Mouse (Mus musculus) layer of hippocampus, adult 9-10 months (tissue): Measurements from ENCODE around the gene Ninl.
A peak's percentile ranks its signal among the peaks of the same experiment; 100 is the strongest.

ENCODE experiments used
- DNase-seq: peaks from one replicate; pipeline ENCODE4 v3.0.0; 2022; ENCODE audit warnings: low spot score

Gene Ninl

DNA sequence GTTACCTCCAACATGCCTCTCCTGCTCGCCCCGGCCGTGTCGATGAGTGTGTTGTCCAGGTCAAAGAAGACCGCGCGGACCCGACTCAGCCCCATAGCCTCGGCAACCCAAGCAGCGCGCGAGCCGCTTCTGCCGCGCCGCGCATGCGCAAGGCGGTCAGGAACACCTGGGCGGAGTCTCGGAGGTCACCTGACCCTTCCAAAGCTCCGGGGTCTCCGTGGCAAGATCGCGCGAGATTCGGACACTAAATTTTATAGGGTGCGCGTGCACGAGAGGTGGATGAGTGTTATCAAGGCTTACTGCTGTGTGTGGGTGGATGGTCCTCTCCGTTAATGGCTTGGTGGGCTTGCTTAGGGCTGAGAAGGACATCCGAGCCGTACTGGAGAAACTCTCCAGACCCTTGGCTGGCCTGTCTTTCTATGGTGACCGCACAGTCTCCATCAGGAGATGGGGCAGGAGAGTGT lies at the start of gene Ninl, which contains the start of gene Nanp:
Gene Ninl, minus strand, starts transcription at position 151 of the 464 bp plus-strand sequence.
Gene Nanp, minus strand, starts transcription at position 167 of the 464 bp plus-strand sequence.
- DNase-seq = peak; percentile 80

- no peak for DNase-seq
Measured at GRCm38 (mm10) chr2:151056637-151057036, 17.5 kb upstream of the Ninl start.

GRCm38 (mm10) chr2:151040411-151040810 lies 1.2 kb upstream of the Ninl start:
- no peak for DNase-seq

- DNase-seq = no peak
Measured at GRCm38 (mm10) chr2:151039726-151040125, 544 bp upstream of the Ninl start.

DNA sequence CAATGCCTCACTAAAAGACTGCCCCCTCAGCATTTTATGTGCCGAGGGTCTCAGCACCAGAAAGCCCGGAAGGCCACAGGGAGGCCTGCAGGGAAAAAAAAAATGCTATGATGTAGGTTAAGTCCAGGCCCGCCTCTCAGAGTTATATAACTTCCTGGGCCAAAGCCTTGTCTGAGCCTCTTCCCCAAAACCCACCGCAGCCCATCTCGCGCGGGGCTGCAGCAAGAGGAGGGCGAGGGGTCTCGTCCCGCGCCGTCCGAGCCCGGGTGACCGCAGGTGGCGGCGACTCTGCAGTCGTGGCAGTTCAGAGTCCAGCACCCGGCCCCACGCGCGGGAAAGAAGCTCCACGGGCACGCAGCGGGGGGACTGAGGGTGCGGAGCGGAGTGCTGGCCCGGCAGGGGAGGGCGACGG lies 365 bp downstream of the Ninl start:
- DNase-seq = no peak

- no peak for DNase-seq
Measured at GRCm38 (mm10) chr2:151037876-151038552, 1.2 kb downstream of the Ninl start.

DNA sequence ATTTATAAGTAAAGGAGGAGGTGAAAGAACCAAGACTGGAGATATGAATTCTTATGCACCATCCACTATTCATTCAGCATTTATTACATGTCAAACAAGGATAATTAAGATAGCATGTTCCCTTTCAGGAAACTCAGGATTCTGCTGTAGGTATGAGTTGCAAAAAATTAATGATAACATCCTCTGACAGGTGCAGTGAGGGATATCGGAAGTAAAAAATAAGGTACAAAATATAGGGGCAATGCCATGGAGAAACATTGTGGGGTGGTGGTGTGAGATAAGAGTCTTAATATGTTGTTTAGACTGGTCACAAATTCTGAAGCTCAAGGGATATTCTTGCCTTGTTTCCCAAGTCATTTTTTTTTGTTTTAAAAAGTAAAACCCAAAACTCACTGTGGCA lies 1.9 kb downstream of the Ninl start:
- DNase-seq = no peak

DNA sequence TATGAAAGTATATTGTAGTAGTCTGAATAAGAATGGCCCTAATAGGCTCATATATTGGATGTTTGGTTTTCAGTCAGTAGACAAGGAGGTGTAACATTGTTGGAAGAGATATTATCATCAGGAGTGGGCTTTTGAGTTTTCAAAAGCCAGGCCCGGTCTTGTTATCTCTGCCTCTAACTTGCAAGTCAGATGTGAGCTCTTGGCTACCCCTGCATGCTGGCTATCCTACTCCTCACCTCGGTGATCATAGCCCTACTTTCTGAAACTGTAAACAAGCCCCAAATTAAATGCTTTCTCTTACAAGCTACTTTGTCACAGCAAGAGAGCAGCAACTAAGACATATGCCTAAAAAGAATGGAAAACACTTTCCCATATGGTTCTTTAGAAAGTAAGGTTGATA lies 2.5 kb downstream of the Ninl start:
- no peak for DNase-seq

GRCm38 (mm10) chr2:151034435-151034834 lies 4.7 kb downstream of the Ninl start:
- no peak for DNase-seq

GRCm38 (mm10) chr2:151021158-151021557 lies 18.0 kb downstream of the Ninl start:
- no peak for DNase-seq

DNA sequence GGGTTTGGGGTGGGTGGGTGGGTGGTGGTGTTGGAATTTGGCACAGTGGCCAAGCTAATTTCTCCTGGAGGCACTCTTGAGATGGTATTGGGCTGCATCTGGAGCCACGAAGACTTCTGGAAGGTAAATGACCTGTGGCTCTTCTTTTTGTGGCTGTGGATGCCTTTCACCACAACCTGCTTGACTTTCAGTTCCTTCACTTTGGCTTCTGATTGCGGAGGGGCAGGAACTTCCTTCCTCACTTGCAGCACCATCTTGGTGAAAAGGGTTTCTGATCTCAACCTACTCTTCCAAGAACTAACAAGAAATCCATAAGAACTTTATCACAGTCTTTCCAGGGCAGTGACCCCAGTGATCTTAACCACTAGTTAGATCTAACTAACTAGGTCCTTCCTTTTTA lies 23.9 kb downstream of the Ninl start:
- DNase-seq = no peak

DNA sequence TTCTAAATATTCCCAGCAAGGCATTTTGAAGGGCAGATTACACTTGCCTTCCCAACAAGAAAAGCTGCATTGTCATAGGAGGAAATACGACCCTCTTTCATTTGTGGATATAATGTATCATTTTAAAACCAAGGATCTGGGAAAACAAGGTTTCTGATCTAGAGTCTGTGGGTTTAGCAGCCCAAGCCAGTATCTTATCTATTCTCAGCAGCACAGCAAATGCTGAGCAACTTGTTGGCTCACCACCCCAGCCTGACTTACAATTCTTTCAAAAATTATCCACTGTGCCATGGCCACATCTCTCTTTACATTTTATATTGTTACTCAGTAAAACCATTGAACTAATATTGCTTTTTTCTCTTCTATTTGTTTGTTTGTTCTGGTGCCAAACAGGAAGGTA lies 27.9 kb downstream of the Ninl start:
- no peak for DNase-seq

DNA sequence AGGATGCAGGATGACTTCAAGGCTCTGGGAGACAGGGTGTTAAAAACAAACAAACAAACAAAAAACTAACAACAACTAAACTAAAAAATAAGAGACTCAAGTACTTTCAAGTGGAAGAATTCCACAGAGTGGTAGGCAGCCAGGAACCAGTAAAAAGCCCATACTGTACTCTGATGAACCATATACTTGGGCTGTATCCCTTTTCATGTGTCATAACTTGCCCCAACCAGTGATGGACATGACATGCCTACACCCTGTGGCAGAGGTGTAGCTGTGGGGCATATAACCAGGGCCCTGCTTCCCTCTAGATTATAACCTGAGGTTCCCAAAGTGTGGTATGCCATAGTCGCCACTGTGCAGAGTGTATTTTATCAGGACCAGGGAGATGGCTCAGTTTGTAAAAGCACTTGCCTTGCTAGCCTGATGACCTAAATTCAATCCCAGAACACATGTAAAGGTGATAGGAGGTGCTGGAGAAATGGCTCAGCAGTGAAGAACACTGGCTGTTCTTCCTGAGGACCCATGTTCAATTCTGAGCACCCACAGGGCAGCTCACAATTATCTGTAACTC lies 29.6 kb downstream of the Ninl start:
- DNase-seq = no peak

DNA sequence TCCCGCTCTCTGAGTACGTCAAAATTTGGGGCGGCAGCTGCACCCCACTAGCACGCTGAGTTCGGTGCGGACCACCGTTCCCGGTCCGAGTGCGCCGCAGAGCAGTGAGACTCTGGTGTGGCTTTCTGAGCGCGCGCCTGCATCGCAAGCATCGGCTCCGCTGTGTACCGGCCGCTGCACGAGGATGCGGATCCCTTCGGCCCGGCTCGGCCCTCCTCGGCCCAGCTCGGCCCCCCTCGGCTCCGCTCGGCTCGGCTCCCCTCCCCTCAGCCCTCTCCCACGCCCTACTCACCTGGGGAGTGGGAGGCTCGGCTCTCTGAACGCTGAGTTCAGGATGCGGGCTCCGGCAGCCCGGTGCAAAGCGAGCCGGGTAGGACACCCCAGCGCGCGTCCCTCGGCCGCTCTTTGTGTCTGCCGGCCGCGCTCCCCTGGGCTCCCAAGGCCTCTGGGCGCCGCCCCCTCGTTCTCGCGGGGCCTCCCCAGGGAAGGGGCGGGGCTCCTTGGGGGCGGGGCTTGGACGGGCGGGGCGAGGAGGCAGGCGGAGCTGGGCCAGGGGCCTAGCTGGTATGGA lies 30.2 kb downstream of the Ninl start:
- no peak for DNase-seq

DNA sequence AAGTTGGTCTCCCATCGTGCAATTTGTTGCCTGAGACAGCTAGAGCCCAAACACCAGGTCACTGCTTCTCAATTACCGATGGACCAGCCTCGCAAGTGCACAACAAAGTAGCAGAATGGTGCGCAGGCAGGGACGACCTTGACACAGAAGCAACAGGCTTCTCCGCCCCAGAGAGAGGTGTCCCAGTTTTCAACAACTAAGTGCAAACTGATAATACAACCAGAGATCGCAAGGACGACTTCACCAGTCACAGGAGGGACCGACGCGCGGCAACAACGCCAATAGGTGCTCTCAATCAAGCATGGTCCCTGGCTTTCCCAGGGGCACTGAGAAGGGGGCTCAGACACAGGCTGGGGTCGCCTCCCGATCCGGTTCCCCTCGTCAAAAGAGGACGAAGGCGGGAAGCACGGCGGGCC lies 30.7 kb downstream of the Ninl start:
- no peak for DNase-seq

DNA sequence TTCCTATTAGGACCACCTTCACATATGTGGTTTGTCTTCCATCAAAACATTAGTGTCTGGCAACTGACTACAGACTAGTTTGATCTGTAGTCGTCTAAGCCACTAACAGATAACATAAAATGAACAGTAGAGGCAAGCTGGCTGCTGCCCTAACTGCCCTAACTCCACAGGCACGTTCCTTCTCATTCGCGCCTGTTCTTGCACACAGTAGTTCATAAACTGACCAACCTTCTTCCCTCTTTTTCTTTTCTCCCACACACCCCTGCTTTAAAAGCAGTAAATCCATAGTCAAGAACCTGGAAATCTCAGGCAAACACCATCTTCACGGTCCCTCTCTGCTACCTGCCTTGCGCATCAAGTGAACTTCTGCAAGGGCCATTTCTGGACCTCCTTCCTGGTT lies 31.2 kb downstream of the Ninl start:
- DNase-seq = no peak

- DNase-seq = no peak
Measured at GRCm38 (mm10) chr2:151006281-151006945, 32.8 kb downstream of the Ninl start.

DNA sequence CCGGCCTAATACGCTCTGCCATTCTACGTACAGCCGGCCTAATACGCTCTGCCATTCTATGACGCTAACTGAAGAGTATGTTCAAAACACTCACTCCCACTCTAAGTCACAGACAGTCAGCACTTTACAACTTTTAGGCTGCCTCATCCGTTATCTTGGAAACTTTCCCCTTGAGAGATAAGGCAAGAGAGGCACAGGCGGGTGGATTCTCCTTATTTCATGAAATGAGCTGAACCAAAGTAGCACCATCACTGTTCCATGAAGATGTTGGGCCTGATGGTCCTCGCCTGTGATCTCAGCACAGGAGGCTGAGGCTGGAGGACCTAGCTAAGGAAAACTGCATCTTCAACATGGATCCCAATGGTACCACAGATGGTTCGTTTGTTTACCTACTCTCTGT lies 34.8 kb downstream of the Ninl start:
- DNase-seq = no peak

GRCm38 (mm10) chr2:151003796-151004195 lies 35.4 kb downstream of the Ninl start:
- no peak for DNase-seq

GRCm38 (mm10) chr2:151001619-151002175 lies 37.5 kb downstream of the Ninl start:
- DNase-seq = no peak

DNA sequence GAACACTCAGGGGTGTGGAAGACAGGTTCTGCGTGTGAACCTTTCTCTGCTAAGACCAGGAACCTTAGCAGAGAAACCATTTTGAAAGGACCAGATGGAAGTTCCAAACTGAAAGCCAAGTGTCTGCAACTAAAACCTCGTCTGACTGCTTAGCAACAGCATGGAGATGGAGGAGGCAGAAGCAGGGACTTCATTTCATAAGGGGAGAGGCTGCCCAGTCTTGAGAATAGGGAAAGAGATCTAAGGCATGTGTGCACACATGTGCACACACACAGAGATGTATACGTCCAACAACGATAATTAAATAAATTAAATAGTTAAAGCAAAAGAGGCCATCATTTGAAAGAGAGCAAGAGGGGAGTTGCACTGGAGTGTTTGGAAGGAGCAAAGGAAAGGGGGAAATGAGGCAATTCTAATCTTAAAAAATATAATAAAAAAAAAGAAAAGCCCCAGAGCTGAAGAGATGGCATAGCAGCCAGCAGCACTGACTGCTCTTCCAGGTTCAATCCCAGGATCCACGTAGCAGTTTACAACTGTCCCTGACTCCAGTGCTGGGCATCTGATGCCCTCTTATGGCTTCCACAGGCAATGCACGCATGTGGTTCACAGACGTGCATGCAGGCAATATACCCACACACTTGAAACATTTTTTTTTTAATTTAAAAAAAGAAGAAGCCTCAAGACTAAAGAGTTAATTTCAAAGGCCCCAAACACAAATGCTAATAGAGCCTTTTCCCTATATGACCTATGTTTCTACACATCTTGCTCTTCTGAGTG lies 38.6 kb downstream of the Ninl start:
- DNase-seq = peak; percentile 37

DNA sequence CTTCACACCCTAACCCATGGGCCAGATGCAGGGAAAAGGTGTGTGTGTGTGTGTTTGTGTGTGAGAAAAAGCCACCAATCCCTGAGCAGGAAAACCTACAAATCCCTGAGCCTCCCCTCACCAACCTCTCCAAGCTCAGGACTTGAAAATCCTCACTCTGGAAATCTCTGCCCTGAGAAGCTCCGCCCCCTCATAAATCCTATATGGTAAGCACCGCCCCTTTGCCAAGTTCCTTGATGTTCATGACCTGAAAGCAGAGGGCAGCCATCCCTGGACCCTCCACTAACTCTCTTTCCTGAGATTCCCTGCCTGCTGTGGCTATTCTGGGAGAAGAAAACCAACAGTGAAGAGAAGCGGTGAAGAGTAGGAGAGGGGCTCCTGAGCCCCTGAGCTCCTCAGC lies 40.2 kb downstream of the Ninl start:
- no peak for DNase-seq
